Mouse (Mus musculus) myocyte (in vitro differentiated cells): ENCODE data around the gene Samd7.

Experiments
- E2F4 ChIP-seq: IDR thresholded peaks from one replicate; pipeline ENCODE4 v1.6.1; 2011; ENCODE audit warnings: mild to moderate bottlenecking, control low read depth, moderate library complexity; ENCODE audit not compliant: insufficient read depth
- MAX ChIP-seq: IDR thresholded peaks from one replicate; pipeline ENCODE4 v1.6.1; 2011; ENCODE audit warnings: low read depth, mild to moderate bottlenecking, control low read depth
- MYOD1 ChIP-seq, 3 experiments: IDR thresholded peaks; one replicate each; pipeline ENCODE4 v1.6.1; 2011; ENCODE audit warnings: control low read depth in 2 of 3, low read depth in 2 of 3, mild to moderate bottlenecking in 2 of 3, moderate library complexity in 1 of 3; ENCODE audit not compliant: insufficient read length in 2 of 3, control insufficient read depth in 1 of 3
- POLR2A ChIP-seq: IDR thresholded peaks from one replicate; pipeline ENCODE4 v1.6.1; 2011; ENCODE audit warnings: low read depth, mild to moderate bottlenecking, control low read depth, moderate library complexity; ENCODE audit not compliant: insufficient read length
- REST ChIP-seq: IDR thresholded peaks from one replicate; pipeline ENCODE4 v1.6.1; 2011; ENCODE audit warnings: mild to moderate bottlenecking, control low read depth, moderate library complexity; ENCODE audit not compliant: insufficient read depth, insufficient read length
- SRF ChIP-seq: IDR thresholded peaks from one replicate; pipeline ENCODE4 v1.6.1; 2011; ENCODE audit warnings: low read depth; ENCODE audit not compliant: control insufficient read depth, insufficient read length
- TCF12 ChIP-seq: IDR thresholded peaks from one replicate; pipeline ENCODE4 v1.6.1; 2011; ENCODE audit warnings: mild to moderate bottlenecking, control low read depth; ENCODE audit not compliant: poor library complexity, insufficient read depth, severe bottlenecking
- USF1 ChIP-seq: IDR thresholded peaks from one replicate; pipeline ENCODE4 v1.6.1; 2011; ENCODE audit warnings: low read depth, mild to moderate bottlenecking, control low read depth, moderate library complexity

DNA sequence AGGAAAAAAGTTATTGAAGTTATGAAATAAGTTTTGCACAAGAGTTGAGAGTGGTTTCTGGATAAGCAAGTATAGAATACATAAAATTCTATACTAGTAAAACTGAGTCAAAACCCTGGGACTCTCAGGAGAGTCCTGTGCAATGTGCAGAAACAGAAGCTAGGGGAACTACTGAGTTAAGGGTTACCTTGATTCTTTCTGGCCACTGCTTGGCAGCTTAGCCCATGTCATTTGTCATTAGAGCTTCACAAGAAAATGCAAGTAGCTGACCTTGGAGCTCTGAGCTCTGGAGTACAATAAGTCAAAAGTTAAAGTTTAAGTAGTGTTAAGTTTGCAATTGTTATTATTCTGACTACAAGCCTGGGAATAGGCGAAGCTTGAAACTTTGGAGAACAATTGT is 32.8 kb upstream of the Samd7 start:
- TF ChIP-seq POLR2A (no peak), TCF12 (no peak), REST (no peak), SRF (no peak), E2F4 (no peak), USF1 (no peak), MAX (no peak), MYOD1 (IDR thresholded peaks at IDR 0.05; ENCODE audit: control insufficient read depth in 1 of 3, insufficient read length in 2 of 3, low read depth in 2 of 3) (no peak)
